Mouse (Mus musculus): ENCODE measurements at regions not wholly inside any gene's neighbourhood (a gene's known extent, or its start where the extent isn't known, plus 50 kb on each side); places are given as distances from the start of the nearest gene placed in this dataset.

DNA sequence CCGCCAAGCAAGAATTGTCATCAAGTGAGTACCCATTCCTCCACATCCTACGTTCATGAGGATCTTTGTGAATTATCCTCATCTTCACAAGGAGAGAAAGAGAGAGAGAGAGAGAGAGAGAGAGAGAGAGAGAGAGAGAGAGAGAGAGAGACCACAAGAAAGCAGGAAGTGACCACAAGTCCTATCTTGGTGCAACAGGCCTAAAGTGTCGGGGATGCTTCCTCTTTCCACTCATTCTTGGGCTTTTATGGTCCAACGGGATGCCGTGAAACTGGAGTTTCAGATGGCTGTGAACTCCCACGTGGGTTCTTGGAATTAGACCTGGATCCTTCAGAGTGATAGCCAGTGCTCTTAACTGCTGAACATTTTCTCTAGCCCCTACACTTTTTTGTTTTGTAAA lies 53.1 kb upstream of the Rai14 start:
- DNase-seq (ENCODE audit: low read depth, low spot score) = no peak

DNA sequence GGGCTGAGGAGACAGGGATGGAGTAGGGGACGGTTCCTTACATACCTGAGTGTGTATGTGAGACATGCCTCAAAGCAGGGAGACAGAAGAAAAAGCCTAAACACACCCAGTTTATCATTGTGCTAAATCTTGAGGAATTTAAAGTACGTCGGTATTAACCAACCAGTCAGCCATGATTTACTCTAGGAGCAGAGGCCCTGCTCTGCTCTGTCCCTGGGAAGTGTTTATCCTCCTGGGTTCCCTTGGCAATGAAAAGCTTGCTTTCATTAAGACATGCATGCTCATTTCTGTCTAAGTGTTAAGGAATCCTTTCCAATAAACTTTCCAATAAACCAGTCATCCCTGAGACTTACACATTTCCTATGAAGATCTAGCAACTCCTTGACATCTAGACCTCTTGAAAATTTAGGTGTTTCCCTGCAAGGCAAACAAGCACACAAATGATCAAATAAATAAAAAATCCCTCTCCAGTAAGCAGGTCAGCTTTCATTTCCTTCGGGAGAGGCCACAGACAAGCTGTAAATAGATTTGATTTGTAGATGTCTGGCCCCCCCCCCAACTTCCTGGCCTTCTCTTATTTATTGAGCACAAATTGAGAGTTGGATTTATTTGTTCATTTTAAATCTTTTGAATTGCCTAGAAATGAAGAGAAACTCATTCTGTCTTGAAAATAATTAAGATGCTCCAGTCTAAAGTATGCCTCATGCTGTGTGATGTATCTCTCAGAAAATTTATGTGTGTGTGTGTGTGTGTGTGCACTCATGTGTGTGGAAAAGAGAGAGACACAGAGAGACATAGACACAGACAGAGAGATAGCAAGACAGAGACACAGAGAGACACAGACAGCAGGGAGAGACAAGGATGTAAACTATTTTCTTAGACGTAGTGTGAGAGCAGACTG lies 56.2 kb upstream of the Rai14 start:
- DNase-seq (ENCODE audit: low read depth, low spot score) = no peak

DNA sequence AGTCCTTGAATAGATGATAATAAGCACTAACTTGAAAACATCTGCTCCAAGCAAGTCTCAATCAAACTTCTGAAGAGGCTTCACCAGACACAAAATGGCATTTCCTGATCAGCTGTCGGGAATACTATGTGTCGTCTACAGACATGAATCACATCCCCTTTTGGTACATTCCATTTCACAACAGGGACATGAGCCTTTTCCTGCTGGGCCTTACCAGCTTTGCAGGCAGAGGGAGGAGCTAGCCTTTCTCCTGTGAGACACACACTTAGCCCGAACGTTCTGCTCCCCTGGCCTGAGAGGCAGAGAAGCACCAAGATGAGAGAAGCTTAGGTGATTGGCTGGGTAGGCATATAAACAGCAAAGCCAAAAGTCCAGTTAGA lies 56.9 kb upstream of the Rai14 start:
- DNase-seq (ENCODE audit: low read depth, low spot score) = no peak

DNA sequence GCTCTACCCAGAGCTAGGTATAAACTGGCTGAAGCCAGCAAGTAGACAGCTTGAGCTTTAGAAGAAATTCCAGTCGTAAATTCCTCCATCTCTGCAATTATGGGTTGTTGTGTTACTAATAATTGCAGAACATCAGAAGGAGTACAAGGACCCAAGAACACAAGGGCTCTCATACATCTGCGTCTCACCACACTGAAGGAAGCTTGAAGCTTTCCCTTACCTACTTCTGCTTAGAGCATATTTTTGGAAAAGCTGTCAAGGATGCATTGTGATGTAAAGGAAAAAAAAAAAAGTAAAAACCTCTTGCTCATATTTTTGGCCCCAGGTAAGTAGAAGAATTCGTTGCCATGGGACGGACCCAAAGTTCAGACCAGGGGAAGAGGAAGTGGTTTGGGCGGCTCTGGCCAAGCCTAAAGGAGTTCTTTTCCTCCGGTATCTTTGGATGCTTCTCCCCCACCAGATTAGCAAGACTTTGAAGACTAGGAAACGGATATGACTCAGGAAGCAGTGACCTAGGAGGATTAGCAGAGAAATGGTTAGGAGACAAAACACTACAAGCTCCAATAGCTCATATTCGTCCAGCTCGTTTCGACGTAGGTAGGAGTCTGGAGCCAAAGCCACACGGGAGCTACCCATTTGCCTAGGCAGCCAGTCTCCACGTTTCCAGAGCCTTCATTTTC lies 65.7 kb upstream of the Rai14 start:
- no peak for DNase-seq (ENCODE audit: low read depth, low spot score)

DNA sequence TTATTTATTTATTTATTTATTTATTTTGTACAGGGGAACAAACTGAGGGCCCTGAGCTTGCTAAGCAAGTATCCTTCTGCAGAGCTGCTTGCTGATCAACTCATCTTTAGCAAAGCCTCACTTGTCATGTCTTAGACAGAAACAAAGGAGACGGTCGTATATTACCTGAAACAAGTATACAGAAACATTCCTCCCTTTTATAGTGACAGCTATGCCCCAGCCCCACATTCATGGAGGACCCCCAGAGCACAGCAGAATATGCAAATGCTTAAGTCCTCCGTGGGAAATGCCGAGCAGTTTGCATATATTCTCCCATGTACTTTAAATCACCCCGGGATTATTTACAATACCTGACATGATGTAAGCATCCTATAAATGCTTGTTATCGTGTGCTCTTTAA lies 74.9 kb upstream of the Rai14 start:
- DNase-seq (ENCODE audit: low read depth, low spot score) = no peak

DNA sequence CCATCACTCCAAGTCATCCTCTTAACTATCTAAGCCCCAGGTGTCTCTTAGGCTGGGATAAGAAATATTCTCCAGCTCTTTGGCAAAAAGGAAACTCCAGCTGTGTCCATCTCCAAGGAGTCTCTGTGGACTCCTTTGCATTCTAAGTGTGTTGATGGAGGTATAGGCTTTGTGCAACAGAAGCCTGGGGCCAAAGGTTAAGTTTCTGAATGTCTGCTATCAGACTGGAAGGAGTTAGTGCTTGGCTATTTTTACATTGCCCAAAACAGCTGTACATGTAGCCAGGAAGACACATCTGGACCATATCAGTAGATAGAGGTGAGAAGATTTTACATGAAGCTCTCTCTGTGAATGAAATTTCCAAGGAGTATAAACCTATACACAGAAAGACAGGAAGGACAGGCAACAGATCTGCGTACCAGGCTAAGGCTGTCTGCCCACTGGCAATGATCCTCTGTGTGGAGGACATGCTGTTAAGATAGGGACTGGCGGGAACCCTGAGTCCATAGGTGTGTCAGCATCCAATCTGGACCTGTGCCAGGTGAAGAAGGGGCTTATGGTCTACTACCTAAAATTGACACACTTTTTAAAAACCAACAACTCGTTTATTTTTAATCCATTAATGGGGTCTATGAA lies 76.6 kb upstream of the Rai14 start:
- DNase-seq (ENCODE audit: low read depth, low spot score) = no peak

DNA sequence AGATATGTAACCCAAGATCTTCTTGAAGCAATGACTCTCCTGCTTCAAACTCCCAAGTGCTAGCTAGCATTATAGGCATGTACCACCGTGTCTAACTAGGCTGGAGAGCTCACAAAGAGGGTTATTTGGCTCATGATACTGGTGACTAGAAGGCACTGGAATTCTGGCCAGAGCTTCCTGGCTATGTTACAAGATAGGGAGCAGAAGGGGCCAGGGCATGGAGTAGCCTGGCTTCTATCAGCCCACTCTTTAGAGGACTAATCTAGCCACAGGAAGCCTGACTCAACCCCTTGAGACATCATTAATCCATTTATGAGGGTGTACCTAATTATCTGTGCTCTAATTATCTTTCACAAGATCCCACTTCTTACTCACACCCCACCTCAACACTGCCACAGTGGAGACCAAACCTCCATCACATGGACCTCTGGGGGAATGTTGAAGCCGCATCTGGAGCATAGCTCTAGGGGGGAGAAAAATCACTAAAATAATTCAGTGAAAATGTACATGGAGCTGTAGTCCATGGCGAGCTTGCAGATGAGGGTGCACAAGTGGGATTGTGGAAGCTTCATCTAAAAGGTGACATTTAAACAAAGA lies 77.2 kb upstream of the Rai14 start:
- DNase-seq (ENCODE audit: low read depth, low spot score) = no peak

DNA sequence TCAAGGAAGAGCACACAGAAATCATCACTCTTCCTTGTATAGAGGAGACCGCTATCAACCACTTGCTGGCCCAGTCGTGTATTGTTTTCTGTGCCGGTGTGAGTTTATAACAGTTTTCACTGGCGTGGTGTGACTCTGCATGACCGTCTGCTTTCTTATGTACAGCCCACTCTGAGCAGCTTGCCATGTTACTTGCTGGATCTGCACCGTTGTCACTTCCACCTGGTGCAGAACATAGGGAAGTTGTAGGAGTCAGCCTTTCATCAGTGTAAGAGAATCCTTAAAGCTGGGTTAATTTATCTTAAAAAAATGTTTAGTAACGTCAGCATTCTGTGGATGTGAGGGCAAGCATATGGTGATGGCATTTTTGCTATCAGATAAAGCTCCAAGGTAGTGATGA lies 77.7 kb upstream of the Rai14 start:
- no peak for DNase-seq (ENCODE audit: low read depth, low spot score)

DNA sequence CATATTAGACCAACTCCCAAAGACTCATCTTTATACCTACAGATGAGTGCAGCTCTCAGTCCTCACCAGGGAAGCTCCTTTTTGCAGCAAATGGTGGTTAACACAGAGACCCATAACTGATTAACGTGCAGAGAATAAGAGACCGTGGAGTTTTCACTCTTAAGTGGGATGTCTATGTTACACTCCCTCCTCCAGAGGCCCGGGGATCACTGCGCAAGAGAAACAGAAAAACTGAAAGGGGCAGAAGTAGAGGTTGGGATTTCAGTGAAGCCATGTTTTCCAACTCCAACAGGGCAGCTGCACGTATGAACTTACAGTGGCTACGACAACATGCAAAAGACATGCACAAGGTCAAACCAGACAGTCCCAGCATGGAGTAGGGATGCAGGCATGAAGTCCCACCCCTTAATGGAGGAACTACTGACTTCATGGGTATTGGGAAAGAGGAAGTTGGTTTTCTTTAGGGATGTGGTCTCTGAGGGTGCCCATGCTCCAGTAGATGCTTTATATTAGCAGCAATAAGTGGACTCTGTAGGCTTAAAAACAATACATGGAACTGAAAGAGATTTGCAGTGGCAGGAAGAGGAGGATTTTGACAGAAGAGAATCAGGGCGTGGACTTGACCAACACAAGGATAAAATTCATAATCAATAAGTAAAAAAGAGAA lies 80.8 kb upstream of the Rai14 start:
- no peak for DNase-seq (ENCODE audit: low read depth, low spot score)

DNA sequence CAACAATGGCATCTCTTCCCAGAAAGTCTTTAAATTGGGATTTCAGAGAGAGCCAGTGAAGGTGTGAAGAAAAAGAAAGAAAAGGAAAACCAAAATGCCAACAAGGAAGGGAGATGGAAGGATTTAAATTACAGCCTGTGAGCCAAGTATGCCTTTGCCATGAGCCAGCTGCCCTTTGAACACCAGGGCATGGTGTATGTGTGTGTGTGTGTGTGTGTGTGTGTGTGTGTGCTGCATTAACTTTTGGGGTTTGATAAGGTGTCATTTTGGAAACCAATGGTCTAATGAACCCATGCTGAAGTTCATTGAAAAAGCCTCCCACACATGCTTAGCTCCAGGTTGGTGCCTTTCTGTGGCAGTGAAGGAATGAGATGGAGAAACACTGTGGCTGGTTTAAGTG lies 85.2 kb upstream of the Rai14 start:
- no peak for DNase-seq (ENCODE audit: low read depth, low spot score)

DNA sequence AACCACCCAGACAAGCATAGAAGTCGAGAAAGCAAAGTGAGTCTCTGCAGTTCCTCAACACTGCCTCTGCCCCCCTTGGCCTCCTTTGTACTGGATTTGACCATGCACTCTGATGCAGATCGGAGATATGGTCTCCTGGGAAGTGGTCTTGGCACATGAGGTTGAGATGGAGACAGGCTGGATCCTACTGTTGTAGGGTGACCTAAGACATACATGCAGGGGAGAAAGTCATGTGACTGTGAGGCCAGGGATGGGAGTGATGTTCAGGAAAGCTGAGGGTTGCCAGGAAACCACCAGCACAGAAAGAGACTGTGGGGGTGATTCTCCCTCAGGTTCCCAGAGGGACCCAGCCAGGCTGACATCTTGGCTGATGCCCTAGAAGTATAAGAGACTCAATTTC lies 99.8 kb upstream of the Rai14 start:
- no peak for DNase-seq (ENCODE audit: low read depth, low spot score)

DNA sequence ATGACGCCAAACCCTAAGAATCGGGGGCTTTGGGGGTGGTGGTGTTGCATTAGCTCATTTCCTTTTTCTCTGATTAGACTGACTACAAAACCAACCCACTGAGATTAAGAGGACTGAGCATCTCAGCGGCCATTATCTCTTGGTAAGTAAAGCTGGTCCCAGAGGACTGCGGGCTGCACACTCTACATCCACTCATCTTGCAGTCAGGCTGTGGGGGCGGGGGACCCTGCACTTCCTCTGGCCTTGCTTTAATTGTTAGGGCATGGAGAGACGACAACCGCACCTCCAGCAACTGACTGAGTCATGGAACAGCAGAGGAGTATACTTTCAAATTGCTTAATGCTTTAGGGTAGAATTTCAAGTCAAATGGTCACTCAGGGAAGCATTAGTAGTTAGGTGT lies 100.3 kb upstream of the Rai14 start:
- DNase-seq (ENCODE audit: low read depth, low spot score) = no peak

DNA sequence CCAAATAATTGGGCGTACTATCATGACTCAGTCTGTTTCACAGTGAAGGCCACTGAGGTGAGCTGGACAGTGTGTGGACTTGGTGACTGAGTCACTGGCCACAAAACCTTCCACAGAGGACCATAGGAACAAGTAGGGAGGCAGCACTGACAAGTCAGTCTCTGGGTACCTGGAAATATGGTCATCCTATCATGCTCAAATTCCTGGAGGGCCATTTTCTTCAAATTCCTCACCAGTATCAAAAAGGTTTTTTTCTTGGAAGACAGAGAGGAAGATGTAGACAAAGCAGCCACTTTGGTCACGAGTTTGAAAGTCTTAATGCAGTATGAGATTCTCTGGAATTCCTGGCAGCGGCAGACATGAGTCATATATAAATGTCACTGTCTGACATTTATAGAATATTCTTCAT lies 101.8 kb upstream of the Rai14 start:
- no peak for DNase-seq (ENCODE audit: low read depth, low spot score)

DNA sequence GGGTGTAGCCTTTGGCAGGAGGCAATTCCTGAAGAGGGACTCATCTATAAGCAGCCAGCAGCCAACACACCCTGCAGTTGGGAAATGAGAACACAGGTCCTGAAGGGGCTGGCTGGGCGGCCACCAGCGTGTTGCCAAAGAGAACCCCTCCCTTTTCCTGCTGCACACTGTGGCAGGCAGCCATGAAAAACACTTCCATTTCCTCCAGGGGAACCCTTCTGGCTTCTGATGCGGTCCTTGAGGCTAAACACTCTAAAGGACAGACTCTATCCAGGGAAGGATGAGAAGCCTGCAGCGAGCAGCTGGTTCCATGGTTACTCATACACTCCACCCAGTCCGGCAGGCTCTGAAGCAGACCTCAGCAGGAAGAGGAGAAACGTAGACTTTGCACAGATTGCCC lies 103.8 kb upstream of the Rai14 start:
- no peak for DNase-seq (ENCODE audit: low read depth, low spot score)

DNA sequence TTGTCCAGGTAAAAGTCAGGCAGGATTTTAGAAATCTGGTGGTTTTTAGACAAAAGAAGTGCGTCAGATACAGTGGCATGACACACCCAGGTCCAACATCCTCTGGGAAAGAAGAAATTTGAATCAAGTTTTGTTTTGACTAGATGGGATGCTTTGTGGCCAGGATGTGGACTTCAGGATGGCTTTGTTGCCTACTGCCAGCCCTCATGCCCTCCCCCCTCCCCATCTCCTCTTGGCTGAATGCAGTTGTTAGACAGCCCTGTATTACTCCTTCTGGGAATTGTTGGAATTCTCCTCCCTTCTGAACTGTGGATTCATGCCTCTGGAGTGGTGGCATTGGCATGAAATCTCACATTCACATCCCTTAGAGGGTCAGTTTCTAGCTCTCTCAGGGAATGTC lies 104.3 kb upstream of the Rai14 start:
- no peak for DNase-seq (ENCODE audit: low read depth, low spot score)

DNA sequence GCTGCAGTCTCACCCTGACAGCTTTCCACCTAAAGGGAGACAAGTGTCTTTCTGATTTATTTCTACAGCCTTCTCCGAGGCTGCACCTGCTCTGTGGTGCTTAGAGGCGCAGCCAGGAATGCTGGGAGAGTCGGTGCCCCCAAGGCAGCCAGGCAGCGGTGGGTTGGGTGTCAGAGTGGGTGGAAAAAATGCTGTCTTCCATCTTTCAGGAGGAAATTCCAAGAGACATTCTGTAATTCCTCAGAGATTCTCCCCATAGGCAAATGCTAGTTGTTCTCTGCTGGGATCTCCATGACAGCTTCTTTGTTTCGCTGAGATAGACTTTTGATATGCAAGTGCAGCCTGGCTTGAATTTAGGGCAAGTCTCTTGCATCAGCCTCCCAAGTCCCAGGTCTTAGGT lies 109.5 kb upstream of the Rai14 start:
- DNase-seq (ENCODE audit: low read depth, low spot score) = no peak

DNA sequence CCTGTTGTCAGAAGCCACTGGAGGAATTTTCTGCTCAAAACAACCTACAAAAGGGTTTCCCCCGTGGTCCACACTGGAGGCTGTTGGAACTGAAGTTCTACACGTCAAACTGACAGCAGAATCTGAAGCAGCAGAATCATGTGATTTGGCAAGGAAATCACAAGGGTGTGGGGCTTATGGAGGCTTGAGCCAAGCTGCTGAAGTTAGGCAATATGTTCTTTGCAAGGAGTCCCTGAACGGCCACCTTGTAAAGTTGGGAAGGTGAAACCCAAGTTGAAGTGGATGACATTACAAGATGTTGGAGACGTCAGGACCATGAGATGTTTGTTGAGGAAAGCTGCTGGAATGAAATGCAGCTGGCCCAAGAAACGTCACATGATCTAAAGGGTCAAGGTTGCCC lies 115.2 kb upstream of the Rai14 start:
- no peak for DNase-seq (ENCODE audit: low read depth, low spot score)

DNA sequence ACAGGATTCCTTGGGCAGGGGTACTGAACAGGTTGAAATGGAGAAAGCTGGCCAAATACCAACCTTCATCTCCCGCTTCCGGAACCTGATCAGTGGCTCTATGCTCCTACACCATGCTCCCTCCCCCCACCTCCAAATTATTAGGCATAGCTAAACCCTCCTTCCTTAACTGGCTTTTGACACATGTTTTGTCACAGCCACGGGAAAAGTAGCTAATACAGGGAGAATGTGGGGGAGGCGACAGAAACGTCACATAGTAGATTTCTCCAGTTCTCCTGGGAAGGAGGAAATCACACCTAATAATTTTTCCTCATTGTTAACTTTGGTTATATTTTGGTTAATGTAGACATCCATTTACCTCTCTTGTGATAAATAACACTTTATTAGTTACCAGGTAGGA lies 116.1 kb upstream of the Rai14 start:
- DNase-seq (ENCODE audit: low read depth, low spot score) = no peak

DNA sequence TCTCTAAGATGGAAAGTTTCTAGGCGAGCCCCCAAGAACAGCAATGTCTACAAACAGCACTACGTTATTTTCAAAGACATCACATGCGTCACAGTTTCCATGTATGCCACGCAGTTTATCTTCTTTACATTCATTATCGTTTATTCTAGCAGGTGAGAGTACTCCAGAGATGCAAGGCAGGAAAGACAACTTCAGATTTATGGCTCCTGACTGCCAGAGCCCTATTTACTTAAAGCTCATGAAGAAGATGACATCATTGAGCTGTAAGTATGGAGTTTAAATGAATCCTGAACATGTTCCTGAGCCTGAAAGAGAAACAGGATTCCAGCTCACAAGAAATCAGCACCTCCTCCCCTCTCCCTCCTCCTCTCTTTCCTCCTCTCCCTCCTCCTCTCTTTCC lies 116.7 kb upstream of the Rai14 start:
- DNase-seq (ENCODE audit: low read depth, low spot score) = no peak

DNA sequence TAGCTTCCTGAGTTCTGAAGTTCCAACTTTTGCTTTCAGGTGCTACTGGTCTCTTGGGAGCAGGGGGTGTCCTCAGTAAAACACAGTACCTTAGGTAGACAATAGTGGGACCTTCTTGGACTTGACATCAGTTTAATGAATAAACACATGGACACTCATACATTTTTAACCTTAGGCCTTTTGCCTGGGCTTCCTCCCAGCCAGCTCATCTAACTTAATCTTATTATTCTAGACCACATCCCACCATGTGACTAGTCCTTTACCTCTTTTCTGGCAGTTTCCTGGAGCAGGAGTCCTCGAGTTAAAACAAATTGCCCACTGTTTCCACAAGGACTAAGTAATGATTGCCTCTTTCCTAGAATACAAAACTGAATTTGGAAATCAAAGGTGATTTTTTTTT lies 117.9 kb upstream of the Rai14 start:
- no peak for DNase-seq (ENCODE audit: low read depth, low spot score)

DNA sequence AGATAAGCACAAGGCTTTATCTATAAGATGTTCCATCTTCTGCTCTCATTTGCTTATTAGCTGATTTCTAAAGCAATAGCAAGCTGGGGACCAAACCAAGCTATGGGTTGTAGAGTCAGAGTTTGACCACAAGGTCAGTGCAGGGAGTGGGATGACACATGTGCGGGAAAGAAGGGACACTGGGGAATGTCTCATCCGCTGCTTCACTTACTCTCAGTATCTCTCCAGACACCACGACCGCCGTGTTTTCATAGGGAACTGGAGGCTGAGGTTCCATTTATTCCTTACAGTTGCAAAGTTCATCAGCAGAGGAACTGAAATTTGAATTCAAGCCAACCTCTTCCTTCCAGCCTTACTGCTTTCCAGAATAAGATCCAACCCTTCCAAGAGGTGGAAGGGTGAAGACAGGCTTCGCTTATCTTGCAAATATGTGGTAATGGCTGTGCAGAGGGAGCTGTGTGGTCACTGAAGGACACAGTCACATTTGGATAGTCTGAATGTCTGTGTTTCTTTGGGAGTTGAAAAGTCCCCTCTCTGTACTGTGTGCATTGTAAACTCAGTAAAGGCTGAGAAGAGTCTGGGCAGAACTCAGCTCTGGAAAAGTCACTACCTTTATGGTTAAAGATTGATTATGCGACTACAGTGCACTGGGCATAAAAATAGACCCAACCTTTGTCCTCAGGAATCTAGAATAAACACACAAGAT lies 118.1 kb upstream of the C1qtnf3 start:
- no peak for DNase-seq (ENCODE audit: low read depth, low spot score)
